Mouse (Mus musculus) testis, adult 10 weeks (tissue): Measurements from ENCODE around the gene Cyp4b1. TPM values are rescaled to one million over a fixed set of nuclear protein-coding genes. Genes with fewer than 3 reads are reported as not detected.

Experiments
- polyA plus RNA-seq: library from polyadenylated mRNA; stranded (reverse); fragments of 350-450 nt; fragmentation: Illumina TruSeq; extraction: RNeasy Lipid Tissue Mini Kit (QIAGEN cat#74804); gene quantifications from one replicate; pipeline ENCODE4 v1.2.3, GENCODE M21; 2014; ENCODE audit warnings: low read depth, low replicate concordance

Gene Cyp4b1
- polyA plus RNA-seq = not detected

DNA sequence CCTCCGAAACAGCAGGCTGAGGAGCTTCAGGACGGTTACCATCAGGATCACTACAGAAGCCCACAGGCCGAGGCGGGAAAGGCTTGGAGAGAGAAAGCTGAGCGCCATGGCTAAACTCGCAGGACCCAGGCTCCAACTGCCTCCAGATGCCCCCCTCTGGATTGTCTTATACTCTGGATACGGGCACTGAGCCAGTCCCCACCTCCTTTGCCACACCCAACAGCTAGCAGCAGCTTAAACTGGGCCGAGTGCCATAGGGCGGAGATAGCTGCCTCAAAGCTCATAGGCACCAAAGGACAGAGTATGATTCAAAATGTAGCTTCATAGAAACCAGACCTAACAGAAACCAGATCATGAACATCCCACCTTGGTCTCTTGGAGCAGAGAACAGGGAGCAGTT lies at the start of gene Cyp4b1:
Gene Cyp4b1, minus strand, starts transcription at position 144 of the 400 bp plus-strand sequence.

DNA sequence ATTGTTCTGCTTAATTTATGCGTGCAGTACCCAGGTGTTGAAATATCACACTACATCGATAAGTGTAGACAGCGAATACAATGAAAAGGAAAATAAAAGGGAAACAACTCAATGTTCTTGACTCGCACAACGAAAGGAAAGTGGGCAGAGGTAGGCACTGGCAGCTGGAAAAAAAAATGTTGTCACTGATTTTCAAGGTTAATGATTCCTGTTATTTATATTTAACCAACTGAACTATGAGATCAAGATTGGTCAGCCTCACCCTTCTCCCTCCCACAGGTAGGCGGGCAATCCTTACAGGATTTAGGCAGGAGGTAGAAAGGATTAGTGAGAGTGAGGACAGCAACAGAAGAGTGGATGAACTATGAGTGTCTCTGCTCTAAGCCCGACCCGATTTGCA lies 46.9 kb downstream of the Cyp4b1 start, which contains the start of gene Cyp4a32:
Gene Cyp4a32, plus strand, starts transcription at position 359 of the 400 bp plus-strand sequence.

Other genes starting within 250 kb of the Cyp4b1 start
- not detected for gene Cyp4a12b, start 236.1 kb downstream of the Cyp4b1 start, polyA plus RNA-seq
- gene Cyp4a30b, start 195.1 kb downstream of the Cyp4b1 start, polyA plus RNA-seq = not detected
- gene Cyp4a14, start 151.6 kb downstream of the Cyp4b1 start, polyA plus RNA-seq = 0.21 TPM
- gene Cyp4a10, start 129.5 kb downstream of the Cyp4b1 start, polyA plus RNA-seq = 0.20 TPM
- gene Cyp4a31, start 84.1 kb downstream of the Cyp4b1 start, polyA plus RNA-seq = 0.17 TPM
- not detected for gene Cyp4a32, start 46.8 kb downstream of the Cyp4b1 start, polyA plus RNA-seq
- gene Efcab14, start 90.0 kb upstream of the Cyp4b1 start, polyA plus RNA-seq = 53.7 TPM
- gene Tex38, start 133.3 kb upstream of the Cyp4b1 start, polyA plus RNA-seq = 48.8 TPM
- 52.3 TPM for gene Atpaf1, start 137.1 kb upstream of the Cyp4b1 start, polyA plus RNA-seq
- 8.1 TPM for gene Mob3c, start 180.4 kb upstream of the Cyp4b1 start, polyA plus RNA-seq
- 10.2 TPM for gene Mknk1, start 191.5 kb upstream of the Cyp4b1 start, polyA plus RNA-seq
- gene Kncn, start 236.7 kb upstream of the Cyp4b1 start, polyA plus RNA-seq = 0.29 TPM
- not detected for gene 6430628N08Rik, start 242.9 kb upstream of the Cyp4b1 start, polyA plus RNA-seq